Mouse (Mus musculus) c-Kit-negative CD71-positive TER-119-positive erythroid progenitor cells, embryonic 14.5 days (primary cell): ENCODE results near the gene Pml.

ENCODE experiments used
- DNase-seq: peaks from one replicate; pipeline ENCODE4 v3.0.0-alpha.2; 2013; ENCODE audit warnings: low read depth, low spot score

Pml gene

GRCm38 (mm10) chr9:58169426-58169825, 80.2 kb downstream of the Pml start:
- DNase-seq: no peak

DNA sequence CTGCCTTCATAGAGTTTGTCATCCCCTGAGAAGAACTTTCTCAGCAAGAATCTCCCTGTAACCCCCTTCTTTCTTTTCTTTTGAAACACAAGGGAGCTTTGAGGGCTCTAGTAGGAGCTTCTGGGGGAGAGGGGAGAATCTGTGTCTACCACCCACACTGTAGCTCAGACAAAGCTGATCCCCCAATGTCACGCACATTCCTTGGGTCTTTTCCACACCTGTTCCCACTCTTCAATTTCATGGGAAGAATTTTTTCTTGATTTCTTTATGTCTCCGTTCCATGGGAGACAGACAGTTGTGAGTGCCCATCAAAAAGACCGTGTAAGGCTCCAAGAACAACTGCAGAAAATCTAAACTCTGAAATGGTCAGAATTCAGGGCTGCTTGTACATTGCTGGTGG, 80.7 kb downstream of the Pml start:
- no peak for DNase-seq
